Mouse (Mus musculus): ENCODE measurements at regions not wholly inside any gene's neighbourhood (a gene's known extent, or its start where the extent isn't known, plus 50 kb on each side); places are given as distances from the start of the nearest gene placed in this dataset.

- H3K27me3 ChIP-seq (ENCODE audit: insufficient read depth, low read length): peaks cover 28% of the 10 kb centered on the region; the same call in 1 of the 2 replicates
- H3K4me1 ChIP-seq (replicated peaks; ENCODE audit: low read depth, low read length): no peaks in the 10 kb centered on the region
- H3K4me3 ChIP-seq (replicated peaks; ENCODE audit: low read length): no peak overlapping the region
- H3K36me3 ChIP-seq (ENCODE audit: insufficient read depth, low read length): no peaks in the 10 kb centered on the region
- TF ChIP-seq POU5F1 (IDR thresholded peaks at IDR 0.05; ENCODE audit: borderline replicate concordance, low read length): no peak
- H3K9me3 ChIP-seq (ENCODE audit: low read length): no peaks in the 10 kb centered on the region
Measured at GRCm38 (mm10) chr5:138922116-138922515, 75.1 kb downstream of the Pdgfa start.

Data from E14TG2a.4 (cell line).